Mouse (Mus musculus) 416B (cell line): Measurements from ENCODE around the gene Map3k1.

Experiments used
- DNase-seq: peaks from one replicate; pipeline ENCODE4 v3.0.0; 2011; ENCODE audit warnings: low read depth

Gene Map3k1

GRCm38 (mm10) chr13:111789420-111790065, 19.2 kb downstream of the Map3k1 start:
- no peak for DNase-seq

GRCm38 (mm10) chr13:111788882-111789281, 19.9 kb downstream of the Map3k1 start:
- no peak for DNase-seq

GRCm38 (mm10) chr13:111787857-111788619, 20.8 kb downstream of the Map3k1 start:
- peak; percentile 76 for DNase-seq

GRCm38 (mm10) chr13:111786584-111786983, 22.2 kb downstream of the Map3k1 start:
- DNase-seq, result no peak

GRCm38 (mm10) chr13:111783451-111783850, 25.3 kb downstream of the Map3k1 start:
- no peak for DNase-seq

GRCm38 (mm10) chr13:111779471-111779870, 29.3 kb downstream of the Map3k1 start:
- no peak for DNase-seq

GRCm38 (mm10) chr13:111778606-111779005, 30.2 kb downstream of the Map3k1 start:
- DNase-seq, result peak; percentile 80

GRCm38 (mm10) chr13:111777865-111778264, 30.9 kb downstream of the Map3k1 start:
- no peak for DNase-seq

GRCm38 (mm10) chr13:111777179-111777578, 31.6 kb downstream of the Map3k1 start:
- DNase-seq, result no peak

- no peak for DNase-seq
These were observed 36.7 kb downstream of the Map3k1 start for GRCm38 (mm10) chr13:111772075-111772474.

GRCm38 (mm10) chr13:111771232-111771631, 37.6 kb downstream of the Map3k1 start:
- peak; percentile 76 for DNase-seq

- no peak for DNase-seq
These were observed 38.0 kb downstream of the Map3k1 start for GRCm38 (mm10) chr13:111770776-111771175.

GRCm38 (mm10) chr13:111762526-111762925, 46.3 kb downstream of the Map3k1 start:
- DNase-seq, result no peak

GRCm38 (mm10) chr13:111756986-111757385, 51.8 kb downstream of the Map3k1 start:
- DNase-seq, result no peak

- DNase-seq, result no peak
These were observed 52.9 kb downstream of the Map3k1 start for GRCm38 (mm10) chr13:111755937-111756336.

- DNase-seq, result no peak
These were observed 53.4 kb downstream of the Map3k1 start for GRCm38 (mm10) chr13:111755377-111755776.

- no peak for DNase-seq
These were observed 55.5 kb downstream of the Map3k1 start for GRCm38 (mm10) chr13:111753321-111753720.

- no peak for DNase-seq
These were observed 60.3 kb downstream of the Map3k1 start for GRCm38 (mm10) chr13:111748301-111749062.

- DNase-seq, result no peak
These were observed 62.0 kb downstream of the Map3k1 start for GRCm38 (mm10) chr13:111746831-111747230.

GRCm38 (mm10) chr13:111745216-111745615, 63.6 kb downstream of the Map3k1 start:
- DNase-seq, result no peak

GRCm38 (mm10) chr13:111744233-111745000, 64.4 kb downstream of the Map3k1 start:
- no peak for DNase-seq
